Mouse (Mus musculus) ES-E14 (cell line): ENCODE measurements around the gene Ccdc90b.

Experiments
- CHD2 ChIP-seq: IDR thresholded peaks from 2 replicates; pipeline ENCODE4 v1.6.1; 2014; ENCODE audit warnings: mild to moderate bottlenecking, low read depth, low read length, inconsistent platforms
- HCFC1 ChIP-seq: IDR thresholded peaks from 2 replicates; pipeline ENCODE4 v1.6.1; 2012; ENCODE audit warnings: low read length, inconsistent platforms, borderline replicate concordance; ENCODE audit not compliant: insufficient read depth
- ZC3H11A ChIP-seq: IDR thresholded peaks from 2 replicates; pipeline ENCODE4 v1.6.1; 2012; ENCODE audit warnings: low read depth, mild to moderate bottlenecking, inconsistent platforms, low read length, borderline replicate concordance
- ZNF384 ChIP-seq: IDR thresholded peaks from 2 replicates; pipeline ENCODE4 v1.6.1; 2012; ENCODE audit warnings: low read depth, low read length, inconsistent platforms

GRCm38 (mm10) chr7:92558744-92559143 lies 2.2 kb upstream of the Ccdc90b start:
- no peak for TF ChIP-seq HCFC1
- no peak for TF ChIP-seq ZNF384
- no peak for TF ChIP-seq ZC3H11A
- TF ChIP-seq CHD2, result no peak
